ENCODE assay signal across 17 mouse cellular contexts in the genomic region with DNA sequence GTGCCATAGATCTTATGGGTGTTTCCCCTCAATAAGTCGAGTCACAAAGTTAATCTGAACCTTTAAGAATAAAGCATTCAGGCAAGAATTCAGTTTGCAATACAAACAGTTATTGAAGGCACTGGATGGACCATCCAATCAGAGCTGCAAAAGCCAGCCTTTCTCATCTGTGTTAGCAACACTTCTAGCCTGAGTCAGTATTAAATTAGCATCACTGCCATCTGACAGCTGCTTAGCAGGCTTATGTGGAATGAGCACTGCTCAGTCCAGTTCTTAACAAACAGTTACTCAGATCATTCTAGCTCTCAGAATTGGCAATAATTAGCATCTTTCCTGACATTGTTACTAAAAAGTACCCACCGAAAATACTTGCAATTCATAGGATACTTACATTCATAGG.
"Had no signal": no experiment of that assay in that cellular context is flagged by ENCODE, and none has a peak within 500 bp of the region (broad histone marks: within the 10 kb centered on the region; RNA-seq: fewer than 3 reads in every experiment).

No protein-coding gene starts in this region.

- ATAC-seq: liver, postnatal 0 days; midbrain, embryonic 15.5 days had no signal

- H3K27ac ChIP-seq: limb, embryonic 12.5 days; liver, embryonic 13.5 days; lung, embryonic 15.5 days; macrophage; midbrain, embryonic 15.5 days; neural tube, embryonic 12.5 days; stomach, postnatal 0 days had no signal

- H3K4me1 ChIP-seq: limb, embryonic 12.5 days; liver, embryonic 13.5 days; lung, embryonic 15.5 days; megakaryocyte, embryonic 14.5 days; midbrain, embryonic 15.5 days; neural tube, embryonic 12.5 days had no signal

- H3K4me2 ChIP-seq: limb, embryonic 12.5 days; liver, embryonic 13.5 days; lung, embryonic 15.5 days; midbrain, embryonic 11.5 days; midbrain, embryonic 15.5 days; neural tube, embryonic 12.5 days had no signal

- H3K36me3 ChIP-seq: limb, embryonic 12.5 days; liver, embryonic 13.5 days; lung, embryonic 15.5 days; neural tube, embryonic 12.5 days had no signal

- H3K4me3 ChIP-seq: limb, embryonic 12.5 days; liver, embryonic 13.5 days; lung, embryonic 15.5 days; megakaryocyte, embryonic 14.5 days; midbrain, embryonic 15.5 days; neural tube, embryonic 12.5 days had no signal

- H3K9ac ChIP-seq: limb, embryonic 12.5 days; liver, embryonic 13.5 days; liver, postnatal 0 days; lung, embryonic 15.5 days; midbrain, embryonic 15.5 days; neural tube, embryonic 12.5 days had no signal

- DNase-seq: kidney, adult 18-20 months; kidney, postnatal 10 days; kidney, postnatal 4 days; liver; liver, embryonic 13.5 days; liver, postnatal 0 days; lung, postnatal 14 days; thymus, adult 18-20 months; thymus, postnatal 14 days had no signal

- H3K27me3 ChIP-seq: limb, embryonic 12.5 days; liver, embryonic 13.5 days; lung, embryonic 15.5 days; megakaryocyte, embryonic 14.5 days; midbrain, embryonic 15.5 days; neural tube, embryonic 12.5 days had no signal

- H3K9me3 ChIP-seq: limb, embryonic 12.5 days; liver, embryonic 13.5 days; lung, embryonic 15.5 days; megakaryocyte, embryonic 14.5 days; midbrain, embryonic 15.5 days; neural tube, embryonic 12.5 days had no signal
